Mouse (Mus musculus) liver, postnatal 0 days (tissue): ENCODE measurements around the gene Rtkn2. TPM values are rescaled to one million over a fixed set of nuclear protein-coding genes. Genes with fewer than 3 reads are reported as not detected.
A peak's percentile ranks its signal among the peaks of the same experiment; 100 is the strongest.

Experiments used
- ATAC-seq: fragments of 200-750 bp; cut with Nextera tagmentation; 2 replicates; pipeline ENCODE4 v1.8.0; 2017; ENCODE audit warnings: mild to moderate bottlenecking, moderate library complexity
- DNase-seq: peaks from one replicate; pipeline ENCODE4 v3.0.0-alpha.2; 2016
- H3K27ac ChIP-seq: fragments of 300-500 bp; sonication (generic); 2 replicates; pipeline ENCODE4 v1.5.1; 2014; ENCODE audit warnings: antibody characterized with exemption, moderate library complexity, mild to moderate bottlenecking, low read depth
- H3K27me3 ChIP-seq: fragments of 300-500 bp; sonication (generic); 2 replicates; pipeline ENCODE4 v1.6.1; 2014; ENCODE audit warnings: low read length, control low read depth, mixed read lengths; ENCODE audit not compliant: insufficient read depth
- H3K36me3 ChIP-seq: fragments of 300-500 bp; sonication (generic); replicated peaks from 2 replicates; pipeline ENCODE4 v1.6.1; 2014; ENCODE audit warnings: mild to moderate bottlenecking, control low read depth, low read length, moderate library complexity, mixed read lengths; ENCODE audit not compliant: insufficient read depth
- H3K4me1 ChIP-seq: fragments of 300-500 bp; sonication (generic); 2 replicates; pipeline ENCODE4 v1.6.1; 2014; ENCODE audit warnings: antibody characterized with exemption, mild to moderate bottlenecking, control low read depth; ENCODE audit not compliant: insufficient read depth
- H3K4me2 ChIP-seq: fragments of 300-500 bp; sonication (generic); 2 replicates; pipeline ENCODE4 v1.6.1; 2014; ENCODE audit warnings: low read depth, mild to moderate bottlenecking, low read length, moderate library complexity, mixed read lengths
- H3K4me3 ChIP-seq: fragments of 300-500 bp; sonication (generic); 2 replicates; pipeline ENCODE4 v1.5.1; 2014; ENCODE audit warnings: low read depth, low read length
- H3K9ac ChIP-seq: fragments of 300-500 bp; sonication (generic); replicated peaks from 2 replicates; pipeline ENCODE4 v1.6.1; 2014; ENCODE audit warnings: mild to moderate bottlenecking, moderate library complexity
- H3K9me3 ChIP-seq: fragments of 300-500 bp; sonication (generic); 2 replicates; pipeline ENCODE4 v1.6.1; 2016; ENCODE audit warnings: mild to moderate bottlenecking, control low read depth, low read length, mixed read lengths
- CTCF ChIP-seq: sonication (generic); IDR thresholded peaks from 2 replicates; pipeline ENCODE4 v1.5.1; 2016; ENCODE audit warnings: antibody characterized with exemption, low read depth
- EP300 ChIP-seq: IDR thresholded peaks from 2 replicates; pipeline ENCODE4 v1.6.1; 2016; ENCODE audit warnings: antibody characterized with exemption, low read depth, mild to moderate bottlenecking
- WGBS: fragments of 180-500 bp; shearing (Covaris S2); extraction: QIAGEN DNeasy Blood & Tissue Kit; methylation state at CpG from one replicate; pipeline ENCODE4 v1.1.7; 2014; ENCODE audit not compliant: insufficient replicate concordance; 5-methylcytosine and 5-hydroxymethylcytosine counted together
- polyA plus RNA-seq: library from polyadenylated mRNA; unstranded; fragments of >200 nt; fragmentation: Nextera tagmentation; extraction: Ambion mirVana; gene quantifications from 2 replicates; pipeline ENCODE4 v1.2.1, GENCODE M21; 2015

Rtkn2 gene
- polyA plus RNA-seq, 1 experiment from 2014 or later: 1.4 TPM

- no peak overlapping the region for H3K4me2 ChIP-seq
- DNase-seq (no peak), ATAC-seq (no peak)
- peaks cover 8% of the 10 kb centered on the region for H3K4me1 ChIP-seq
- no peaks in the 10 kb centered on the region; the same call in 1 of the 2 replicates for H3K36me3 ChIP-seq
- TF ChIP-seq EP300: no peak
- TF ChIP-seq CTCF: no peak
- no peak overlapping the region for H3K4me3 ChIP-seq
- 88% methylated on average over 8 of the region's 8 CpGs for WGBS
- no peaks in the 10 kb centered on the region for H3K9me3 ChIP-seq
- H3K9ac ChIP-seq: no peak overlapping the region
- H3K27ac ChIP-seq: no peak overlapping the region
- H3K27me3 ChIP-seq: no peaks in the 10 kb centered on the region
Observed at GRCm38 (mm10) chr10:67983776-67984175, 4.4 kb downstream of the Rtkn2 start.

GRCm38 (mm10) chr10:67984271-67984943, 5.0 kb downstream of the Rtkn2 start:
- no peak overlapping the region for H3K9ac ChIP-seq
- H3K4me1 ChIP-seq: peaks cover 3% of the 10 kb centered on the region; the same call in 1 of the 2 replicates
- H3K4me3 ChIP-seq: no peak overlapping the region
- H3K36me3 ChIP-seq: no peaks in the 10 kb centered on the region; the same call in 1 of the 2 replicates
- TF ChIP-seq EP300: no peak
- TF ChIP-seq CTCF: peak; percentile 91
- DNase-seq (peak; percentile 37), ATAC-seq (peak; percentile 71)
- H3K4me2 ChIP-seq: no peak overlapping the region
- H3K27me3 ChIP-seq: no peaks in the 10 kb centered on the region
- 39% methylated on average over 13 of the region's 13 CpGs for WGBS
- no peak overlapping the region for H3K27ac ChIP-seq
- no peaks in the 10 kb centered on the region for H3K9me3 ChIP-seq

GRCm38 (mm10) chr10:67985100-67985499, 5.7 kb downstream of the Rtkn2 start:
- Histone ChIP-seq H3K4me1 (no peaks in the 10 kb centered on the region), H3K4me3 (no peak overlapping the region), H3K9me3 (no peaks in the 10 kb centered on the region), H3K27ac (no peak overlapping the region), H3K27me3 (no peaks in the 10 kb centered on the region), H3K4me2 (no peak overlapping the region), H3K36me3 (peaks cover 2% of the 10 kb centered on the region; the same call in 1 of the 2 replicates), H3K9ac (no peak overlapping the region)
- DNase-seq (no peak), ATAC-seq (no peak)
- TF ChIP-seq CTCF (no peak), EP300 (no peak)
- WGBS: 92% methylated on average over 17 of the region's 17 CpGs

GRCm38 (mm10) chr10:67995356-67995755, 16.0 kb downstream of the Rtkn2 start:
- Histone ChIP-seq H3K4me1 (no peaks in the 10 kb centered on the region), H3K36me3 (no peaks in the 10 kb centered on the region), H3K9ac (no peak overlapping the region), H3K27me3 (no peaks in the 10 kb centered on the region), H3K4me2 (no peak overlapping the region), H3K27ac (no peak overlapping the region), H3K9me3 (no peaks in the 10 kb centered on the region), H3K4me3 (no peak overlapping the region)
- TF ChIP-seq EP300: no peak
- TF ChIP-seq CTCF: no peak
- no peak for ATAC-seq
- 81% methylated on average over 12 of the region's 12 CpGs for WGBS
- no peak for DNase-seq

GRCm38 (mm10) chr10:67996171-67996570, 16.8 kb downstream of the Rtkn2 start:
- Histone ChIP-seq H3K4me1 (no peaks in the 10 kb centered on the region), H3K27me3 (no peaks in the 10 kb centered on the region), H3K9ac (no peak overlapping the region), H3K9me3 (no peaks in the 10 kb centered on the region), H3K27ac (no peak overlapping the region), H3K4me3 (no peak overlapping the region), H3K4me2 (no peak overlapping the region), H3K36me3 (no peaks in the 10 kb centered on the region)
- DNase-seq: no peak
- no peak for ATAC-seq
- TF ChIP-seq EP300 (no peak), CTCF (peak; percentile 81)
- WGBS: 2% methylated on average over 1 of the region's 1 CpGs

- WGBS: 41% methylated on average over 13 of the region's 13 CpGs
- TF ChIP-seq CTCF: peak; percentile 78
- no peak for TF ChIP-seq EP300
- Histone ChIP-seq H3K27ac (no peak overlapping the region), H3K36me3 (no peaks in the 10 kb centered on the region), H3K4me2 (peak overlapping the region; percentile 32; the same call in 1 of the 2 replicates), H3K4me1 (no peaks in the 10 kb centered on the region), H3K9ac (no peak overlapping the region), H3K4me3 (no peak overlapping the region), H3K27me3 (no peaks in the 10 kb centered on the region), H3K9me3 (no peaks in the 10 kb centered on the region)
- DNase-seq (peak; percentile 64), ATAC-seq (peak; percentile 78)
Observed at GRCm38 (mm10) chr10:67998116-67998635, 18.8 kb downstream of the Rtkn2 start.
